Mouse (Mus musculus): Measurements from ENCODE around the gene Kcnn1. TPM values are rescaled to one million over a fixed set of nuclear protein-coding genes. Genes with fewer than 3 reads are reported as not detected.

Gene Kcnn1
- polyA plus RNA-seq, 1 experiment from 2014 or later: 12.6 TPM

Small RNA genes within 50 kb of the gene (microRNA-seq; reads per million reads assigned to microRNA genes)
- 0.85 reads per million for gene Mir7067
- not detected for gene Mir7240

Other genes with a start within 250 kb of the Kcnn1 start
- 0.20 and 1.8 TPM in 2 replicates for gene Lrrc25, start 247.1 kb downstream of the Kcnn1 start, polyA plus RNA-seq (2014; fragmentation: Nextera tagmentation; extraction: Ambion mirVana)
- gene Gdf15, start 230.8 kb downstream of the Kcnn1 start, polyA plus RNA-seq (2014; fragmentation: Nextera tagmentation; extraction: Ambion mirVana): 0.54 TPM in 1 of 2 replicates, not detected in the other
- 74.5 and 85.2 TPM in 2 replicates for gene Pgpep1, start 202.9 kb downstream of the Kcnn1 start, polyA plus RNA-seq (2014; fragmentation: Nextera tagmentation; extraction: Ambion mirVana)
- gene Lsm4, start 190.0 kb downstream of the Kcnn1 start, polyA plus RNA-seq (2014; fragmentation: Nextera tagmentation; extraction: Ambion mirVana): 193 and 194 TPM in 2 replicates
- 115 and 119 TPM in 2 replicates for gene Jund, start 164.3 kb downstream of the Kcnn1 start, polyA plus RNA-seq (2014; fragmentation: Nextera tagmentation; extraction: Ambion mirVana)
- 0.13 TPM in 1 of 2 replicates, not detected in the other for gene Iqcn, start 159.8 kb downstream of the Kcnn1 start, polyA plus RNA-seq (2014; fragmentation: Nextera tagmentation; extraction: Ambion mirVana)
- not detected in 2 replicates for gene Gm3336, start 144.7 kb downstream of the Kcnn1 start, polyA plus RNA-seq (2014; fragmentation: Nextera tagmentation; extraction: Ambion mirVana)
- 0.10 and 0.27 TPM in 2 replicates for gene Pde4c, start 139.5 kb downstream of the Kcnn1 start, polyA plus RNA-seq (2014; fragmentation: Nextera tagmentation; extraction: Ambion mirVana)
- 570 and 690 TPM in 2 replicates for gene Rab3a, start 108.6 kb downstream of the Kcnn1 start, polyA plus RNA-seq (2014; fragmentation: Nextera tagmentation; extraction: Ambion mirVana)
- 36.5 and 41.2 TPM in 2 replicates for gene Mpv17l2, start 102.3 kb downstream of the Kcnn1 start, polyA plus RNA-seq (2014; fragmentation: Nextera tagmentation; extraction: Ambion mirVana)
- 72.2 and 75.6 TPM in 2 replicates for gene Pik3r2, start 86.5 kb downstream of the Kcnn1 start, polyA plus RNA-seq (2014; fragmentation: Nextera tagmentation; extraction: Ambion mirVana)
- 20.2 and 23.4 TPM in 2 replicates for gene Mast3, start 58.2 kb downstream of the Kcnn1 start, polyA plus RNA-seq (2014; fragmentation: Nextera tagmentation; extraction: Ambion mirVana)
- not detected in 2 replicates for gene Il12rb1, start 54.8 kb downstream of the Kcnn1 start, polyA plus RNA-seq (2014; fragmentation: Nextera tagmentation; extraction: Ambion mirVana)
- gene Arrdc2, start 23.5 kb downstream of the Kcnn1 start, polyA plus RNA-seq (2014; fragmentation: Nextera tagmentation; extraction: Ambion mirVana): 8.9 and 9.3 TPM in 2 replicates
- gene Ccdc124, start 10.7 kb upstream of the Kcnn1 start, polyA plus RNA-seq (2014; fragmentation: Nextera tagmentation; extraction: Ambion mirVana): 155 and 159 TPM in 2 replicates
- 1.7 and 2.6 TPM in 2 replicates for gene Slc5a5, start 29.5 kb upstream of the Kcnn1 start, polyA plus RNA-seq (2014; fragmentation: Nextera tagmentation; extraction: Ambion mirVana)
- gene Rpl18a, start 34.2 kb upstream of the Kcnn1 start, polyA plus RNA-seq (2014; fragmentation: Nextera tagmentation; extraction: Ambion mirVana): 2,427 and 2,505 TPM in 2 replicates
- gene Map1s, start 42.7 kb upstream of the Kcnn1 start, polyA plus RNA-seq (2014; fragmentation: Nextera tagmentation; extraction: Ambion mirVana): 50.1 and 54.8 TPM in 2 replicates

All from neural tube, embryonic 14.5 days (tissue).